Mouse (Mus musculus): ENCODE measurements around the gene Cbr2.
A peak's percentile ranks its signal among the peaks of the same experiment; 100 is the strongest.

Gene Cbr2

GRCm38 (mm10) chr11:120730331-120730870 lies 1.5 kb downstream of the Cbr2 start:
- DNase-seq = no peak

- peak; percentile 51 for DNase-seq
Measured at GRCm38 (mm10) chr11:120729432-120730050, 2.4 kb downstream of the Cbr2 start.

DNA sequence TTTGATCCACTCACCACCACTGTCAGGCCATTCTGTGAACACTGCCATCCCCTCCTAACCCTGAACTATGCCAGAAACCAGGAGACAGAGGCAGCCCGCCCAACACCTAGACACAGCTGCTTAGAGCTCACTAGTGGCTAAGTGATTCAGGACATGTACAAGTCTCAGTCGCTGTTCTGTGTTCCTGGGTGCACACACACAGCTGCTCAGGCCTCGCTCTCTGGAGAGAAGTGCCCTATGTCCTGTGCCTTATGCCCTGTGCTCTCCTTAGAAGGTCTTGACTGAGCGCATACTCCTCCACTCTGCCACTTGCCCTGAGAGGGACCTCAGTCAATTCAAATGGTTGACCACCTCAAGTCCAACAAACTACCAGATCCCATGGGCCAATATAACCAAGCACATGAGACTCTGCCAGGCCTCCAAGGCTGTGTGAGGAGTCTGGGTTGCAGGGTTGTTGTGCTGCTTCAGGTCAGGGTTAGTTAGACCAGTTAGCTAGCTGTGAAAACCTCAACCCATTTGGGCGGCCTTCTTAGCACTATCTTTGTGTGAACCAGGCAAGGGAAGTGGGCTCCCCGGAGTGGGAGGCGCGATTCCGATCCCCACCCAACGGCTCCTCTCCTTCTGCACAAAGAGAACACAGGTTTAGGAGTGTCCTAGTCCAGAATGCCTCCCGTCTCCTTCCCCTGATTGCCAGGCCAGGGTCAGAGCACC lies 3.2 kb downstream of the Cbr2 start:
- DNase-seq = no peak

GRCm38 (mm10) chr11:120727564-120727963 lies 4.3 kb downstream of the Cbr2 start:
- no peak for DNase-seq

GRCm38 (mm10) chr11:120727169-120727527 lies 4.8 kb downstream of the Cbr2 start, which contains the start of gene Dcxr:
Gene Dcxr (minus strand): TSS chr11:120727281.
- DNase-seq = peak; percentile 99

- peak; percentile 83 for DNase-seq
Measured at GRCm38 (mm10) chr11:120726243-120727168, 5.4 kb downstream of the Cbr2 start.

DNA sequence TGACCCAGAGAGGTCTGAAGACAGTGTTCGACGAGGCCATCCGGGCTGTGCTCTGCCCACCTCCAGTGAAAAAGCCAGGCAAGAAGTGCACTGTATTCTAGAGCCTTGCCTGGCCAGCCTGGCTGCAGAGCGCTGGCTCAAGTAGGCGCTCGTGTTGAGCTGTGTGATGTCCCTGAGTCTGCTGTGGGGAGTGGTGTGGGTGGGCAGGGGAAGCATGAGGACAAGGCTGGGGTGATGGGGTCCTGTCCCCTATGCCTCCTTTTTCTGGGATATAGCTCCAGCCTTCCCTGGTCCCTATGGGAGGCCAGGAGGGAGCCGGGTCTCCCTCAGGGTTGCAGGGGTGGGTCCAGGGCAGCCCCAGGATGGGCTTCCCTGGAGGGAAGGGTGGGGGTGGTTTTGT lies 8.4 kb downstream of the Cbr2 start:
- DNase-seq = no peak

DNA sequence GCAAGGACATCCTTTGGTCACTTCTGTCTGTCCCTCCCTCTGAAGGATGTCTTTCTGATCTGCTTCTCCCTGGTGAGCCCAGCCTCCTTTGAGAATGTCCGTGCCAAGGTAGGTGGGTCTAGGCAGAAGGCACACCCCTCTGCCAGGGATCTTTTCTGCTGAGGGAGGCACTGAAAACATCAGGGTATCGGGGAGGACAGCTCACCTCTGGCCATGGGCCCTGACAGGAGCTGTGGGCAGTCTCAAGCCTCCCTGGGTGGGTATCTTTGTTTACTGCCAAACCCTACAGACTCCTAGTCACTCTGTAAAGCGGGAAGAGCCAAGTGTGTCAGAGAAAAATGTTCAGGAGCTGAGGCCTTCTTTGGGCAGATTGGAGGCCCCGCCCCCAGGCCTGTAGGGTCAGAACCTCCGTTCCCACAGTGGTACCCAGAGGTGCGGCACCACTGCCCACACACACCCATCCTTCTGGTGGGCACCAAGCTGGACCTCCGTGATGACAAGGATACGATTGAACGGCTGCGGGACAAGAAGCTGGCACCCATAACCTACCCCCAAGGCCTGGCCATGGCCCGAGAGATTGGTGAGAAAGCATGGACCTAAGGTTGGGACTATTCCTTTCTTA lies 9.0 kb downstream of the Cbr2 start:
- DNase-seq = peak; percentile 76

- no peak for DNase-seq
Measured at GRCm38 (mm10) chr11:120722067-120722630, 9.8 kb downstream of the Cbr2 start.

DNA sequence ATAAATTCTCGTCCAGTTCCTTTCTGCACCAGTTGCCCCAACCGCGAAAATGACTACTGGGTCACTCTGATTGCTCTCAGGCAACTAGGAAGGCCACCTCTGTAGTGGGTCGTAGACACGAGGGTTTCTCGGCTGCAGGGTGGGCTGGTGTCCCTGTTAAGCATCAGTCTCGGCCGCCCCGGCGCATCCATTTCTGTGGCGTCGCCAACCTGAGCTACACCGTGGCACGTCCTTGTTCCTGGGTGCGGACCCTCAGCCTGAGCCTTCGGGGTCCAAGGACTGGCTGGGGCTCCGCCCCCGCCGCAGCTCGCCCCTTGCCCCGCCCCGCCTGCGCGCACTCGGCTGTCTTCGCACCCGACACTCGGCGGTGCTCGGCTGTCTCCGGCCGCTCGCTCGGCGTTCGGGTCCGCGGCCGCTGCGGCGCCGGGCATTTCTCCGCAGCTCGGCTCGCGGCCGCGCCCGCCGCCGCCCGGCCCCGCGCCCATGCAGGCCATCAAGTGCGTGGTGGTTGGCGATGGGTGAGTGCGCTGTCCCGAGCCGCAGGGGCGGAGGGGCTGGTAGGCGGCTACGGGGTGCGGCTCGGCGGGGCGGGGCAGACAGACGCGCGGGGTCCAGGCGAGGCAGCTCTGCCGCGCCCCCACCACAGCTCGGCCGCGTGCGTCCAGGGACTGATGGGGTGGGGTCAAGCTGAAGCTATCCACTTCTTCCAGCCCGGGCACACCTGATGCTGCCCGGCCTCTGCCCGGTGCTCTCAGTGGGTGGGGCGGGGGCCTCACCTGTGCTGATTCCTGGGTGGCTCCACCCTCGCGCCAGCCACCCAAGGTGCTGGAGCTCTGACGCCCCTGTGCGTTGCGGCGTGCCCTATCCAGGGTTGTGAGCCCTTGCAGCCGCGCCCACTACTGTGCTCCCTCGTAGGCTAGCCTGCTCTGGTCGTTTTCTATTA lies 10.5 kb downstream of the Cbr2 start, which contains the start of gene Rac3:
Gene Rac3, plus strand, starts transcription at position 347 of the 943 bp plus-strand sequence.
- DNase-seq = peak; percentile 48

DNA sequence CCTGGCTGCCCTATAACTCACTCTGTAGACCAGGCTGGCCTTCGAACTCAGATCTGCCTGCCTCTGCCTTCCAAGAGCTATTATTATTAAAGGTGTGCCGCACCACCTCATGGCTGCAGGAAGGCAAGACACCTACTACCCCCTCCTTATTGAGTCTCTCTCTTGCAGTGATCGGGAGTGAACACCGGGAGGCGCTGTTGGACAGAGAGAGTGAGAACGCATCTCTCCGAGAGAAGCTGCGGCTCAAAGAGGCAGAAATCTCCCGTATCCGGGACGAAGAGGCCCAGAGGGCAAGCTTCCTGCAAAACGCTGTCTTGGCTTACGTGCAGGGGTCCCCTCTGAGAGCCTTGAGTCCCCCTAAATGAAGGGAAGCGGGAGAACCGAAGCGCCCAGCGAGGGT lies 11.5 kb downstream of the Cbr2 start:
- peak; percentile 92 for DNase-seq

DNA sequence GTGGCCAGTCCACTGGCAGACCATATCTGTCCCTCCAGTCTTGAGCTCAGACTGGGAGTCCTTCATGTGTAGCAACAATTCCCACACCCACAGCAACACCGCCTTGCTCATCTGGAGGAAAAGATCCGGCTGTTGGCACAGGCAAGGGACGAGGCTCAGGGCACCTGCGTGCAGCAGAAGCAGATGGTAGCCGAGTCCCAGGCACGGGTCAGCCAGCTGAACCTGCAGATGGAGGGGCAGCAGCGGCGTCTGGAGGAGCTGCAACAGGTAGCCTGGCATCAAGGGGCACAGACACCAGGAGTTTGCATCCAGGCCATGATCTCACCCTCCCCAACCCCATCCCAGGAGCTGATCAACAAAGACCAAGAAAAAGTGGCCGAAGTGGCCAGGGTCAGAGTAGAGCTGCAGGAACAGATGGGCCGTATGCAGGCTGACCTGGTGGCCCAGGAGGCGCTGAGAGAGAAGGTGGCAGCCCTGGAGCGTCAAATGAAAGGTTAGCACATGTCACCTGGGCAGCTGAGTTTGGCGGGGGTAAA lies 12.0 kb downstream of the Cbr2 start:
- DNase-seq = no peak

GRCm38 (mm10) chr11:120719242-120719641 lies 12.7 kb downstream of the Cbr2 start:
- DNase-seq = no peak

- DNase-seq = no peak
Measured at GRCm38 (mm10) chr11:120715131-120715530, 16.8 kb downstream of the Cbr2 start.

- DNase-seq = no peak
Measured at GRCm38 (mm10) chr11:120714546-120714945, 17.4 kb downstream of the Cbr2 start.

DNA sequence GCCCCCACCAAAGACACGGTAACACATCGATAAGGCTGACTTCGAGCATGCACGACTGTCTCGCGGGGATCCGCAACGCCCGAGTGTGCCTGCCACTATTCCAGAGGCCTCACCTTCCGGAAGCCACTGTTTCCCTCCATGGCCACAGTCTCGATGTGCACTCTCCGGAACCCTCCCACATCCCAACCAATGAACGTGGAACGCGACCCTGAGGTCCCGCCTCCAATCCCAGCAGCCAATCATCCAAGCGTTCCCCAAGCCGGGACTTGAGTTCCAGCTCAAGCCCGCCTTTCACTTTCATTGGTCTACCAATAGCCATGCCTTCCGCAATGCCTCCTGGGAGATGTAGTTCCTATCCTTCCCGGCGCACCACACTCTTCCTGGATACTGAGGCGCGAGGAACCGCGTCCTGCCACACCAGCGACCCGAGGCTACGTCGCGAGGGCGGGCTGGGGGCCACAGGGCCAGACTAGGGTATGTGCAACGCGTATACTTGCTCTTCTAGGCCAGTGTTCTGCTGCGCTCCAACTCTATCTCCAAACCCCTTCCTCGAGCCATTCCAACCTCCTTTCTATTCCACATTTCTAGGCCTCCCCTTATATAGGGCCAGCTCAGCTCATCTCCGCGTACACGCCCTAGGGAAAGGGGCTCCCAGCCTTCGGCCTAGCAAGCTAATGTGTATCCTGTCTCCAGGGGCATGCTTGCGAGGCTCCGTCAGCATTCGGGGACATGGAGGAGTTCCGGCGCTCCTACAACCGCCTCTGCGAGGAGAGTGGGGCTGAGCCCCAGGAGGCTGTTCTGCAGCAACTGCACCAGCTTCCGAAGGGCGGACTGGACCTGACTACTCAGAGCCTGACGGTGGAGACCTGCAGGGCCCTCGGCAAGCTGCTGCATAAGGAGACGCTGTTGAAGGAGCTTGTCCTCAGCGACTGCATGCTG lies 18.1 kb downstream of the Cbr2 start, which contains the start of the genes Cenpx and Lrrc45:
Gene Cenpx, minus strand, starts transcription at position 159 of the 939 bp plus-strand sequence.
Gene Lrrc45, plus strand, starts transcription at position 346 of the 939 bp plus-strand sequence.
- DNase-seq = peak; percentile 99

GRCm38 (mm10) chr11:120712771-120713568 lies 18.9 kb downstream of the Cbr2 start:
- DNase-seq = peak; percentile 53

GRCm38 (mm10) chr11:120711980-120712604 lies 19.8 kb downstream of the Cbr2 start:
- DNase-seq = no peak
